Comparison of ENCODE assay signal across 14 mouse cellular contexts in the genomic region with DNA sequence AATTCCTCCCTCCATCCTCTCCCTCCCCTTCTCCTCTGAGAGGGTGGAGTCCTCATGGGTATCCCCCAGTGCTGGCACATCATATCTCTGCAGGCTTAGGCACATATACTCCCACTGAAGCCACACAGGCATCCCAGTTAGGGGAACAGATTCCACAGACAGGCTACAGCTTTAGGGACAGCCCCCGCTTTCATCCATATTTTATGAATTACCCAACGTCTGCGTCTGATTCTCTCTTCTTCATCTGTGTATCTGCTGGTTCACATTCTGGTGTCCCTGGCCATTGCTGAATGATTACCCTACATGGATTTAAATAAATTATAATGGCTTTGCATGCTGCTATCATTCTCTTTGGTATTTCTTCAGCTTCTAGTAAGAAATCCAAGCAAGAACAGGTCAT.
"Had no signal": no experiment of that assay in that cellular context is flagged by ENCODE, and none has a peak within 500 bp of the region (broad histone marks: within the 10 kb centered on the region; RNA-seq: fewer than 3 reads in every experiment).

No protein-coding gene starts in this region.

- DNase-seq: gastrocnemius, adult 2 months; gastrocnemius, postnatal 10 days; gastrocnemius, postnatal 25 days; heart, adult 18-20 months; heart, postnatal 10 days; heart, postnatal 4 days; kidney, adult 18-20 months; kidney, adult 8-10 months; kidney, postnatal 10 days; kidney, postnatal 25 days; kidney, postnatal 4 days; liver; liver, embryonic 13.5 days; liver, postnatal 0 days had no signal
